Mouse (Mus musculus) C2C12 (cell line): ENCODE measurements around the gene Bmpr1a.

Experiments used
- CEBPB ChIP-seq: IDR thresholded peaks from one replicate; pipeline ENCODE4 v1.6.1; 2011; ENCODE audit warnings: low read depth, mild to moderate bottlenecking, control low read depth, moderate library complexity
- CTCF ChIP-seq: IDR thresholded peaks from one replicate; pipeline ENCODE4 v1.5.1; 2011; ENCODE audit not compliant: control insufficient read depth, insufficient read depth, insufficient read length
- FOSL1 ChIP-seq: IDR thresholded peaks from one replicate; pipeline ENCODE4 v1.8.0; 2011; ENCODE audit warnings: mild to moderate bottlenecking, low read length; ENCODE audit not compliant: poor library complexity, insufficient read depth, severe bottlenecking
- MAX ChIP-seq: IDR thresholded peaks from one replicate; pipeline ENCODE4 v1.6.1; 2011; ENCODE audit warnings: mild to moderate bottlenecking, control low read depth
- MYOG ChIP-seq: IDR thresholded peaks from one replicate; pipeline ENCODE4 v1.6.1; 2011; ENCODE audit not compliant: control insufficient read depth, insufficient read length; ENCODE audit errors: extremely low read depth
- USF1 ChIP-seq: IDR thresholded peaks from one replicate; pipeline ENCODE4 v1.6.1; 2011; ENCODE audit warnings: low read depth, mild to moderate bottlenecking, control low read depth, moderate library complexity

DNA sequence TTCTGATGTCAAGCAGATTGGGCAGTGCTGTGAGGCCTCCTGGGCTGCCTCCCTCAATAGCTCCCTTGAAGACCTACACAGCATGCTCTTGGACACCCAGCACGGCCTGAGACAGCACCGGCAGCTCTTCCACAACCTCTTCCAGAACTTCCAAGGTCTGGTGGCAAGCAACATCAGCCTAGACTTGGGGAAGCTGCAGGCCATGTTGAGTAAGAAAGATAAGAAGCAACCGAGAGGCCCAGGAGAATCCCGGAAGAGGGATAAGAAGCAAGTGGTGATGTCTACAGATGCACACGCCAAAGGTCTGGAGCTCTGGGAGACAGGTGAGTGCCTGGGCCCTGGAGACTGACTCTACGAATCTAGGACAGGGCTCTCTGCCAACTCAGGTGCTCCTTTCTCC lies 103.8 kb downstream of the Bmpr1a start:
- TF ChIP-seq CTCF (no peak), MAX (no peak), CEBPB (no peak), FOSL1 (no peak), USF1 (no peak), MYOG (no peak)
